Mouse (Mus musculus): ENCODE data around the gene Blm. TPM values are rescaled to one million over a fixed set of nuclear protein-coding genes. Genes with fewer than 3 reads are reported as not detected.

The Blm gene
- polyA plus RNA-seq, 1 experiment from 2014 or later, result 26.7 TPM

- ATAC-seq (ENCODE audit: insufficient number of reproducible peaks, low FRiP score), result no peak
- Histone ChIP-seq H3K4me3 (no peak overlapping the region), H3K9ac (no peak overlapping the region), H3K9me3 (replicated peaks) (no peaks in the 10 kb centered on the region), H3K4me2 (no peak overlapping the region), H3K4me1 (replicated peaks) (peaks cover 38% of the 10 kb centered on the region), H3K27ac (ENCODE audit: poor library complexity, severe bottlenecking) (no peak overlapping the region), H3K27me3 (replicated peaks) (no peaks in the 10 kb centered on the region), H3K36me3 (no peaks in the 10 kb centered on the region)
- WGBS, result 65% methylated on average over 5 of the region's 5 CpGs
Observed at GRCm38 (mm10) chr7:80558572-80558971, 23.7 kb upstream of the Blm start.

GRCm38 (mm10) chr7:80558101-80558500 is 23.2 kb upstream of the Blm start:
- no peak overlapping the region for H3K4me3 ChIP-seq
- no peak overlapping the region for H3K27ac ChIP-seq (ENCODE audit: poor library complexity, severe bottlenecking)
- no peaks in the 10 kb centered on the region for H3K27me3 ChIP-seq (replicated peaks)
- ATAC-seq (ENCODE audit: insufficient number of reproducible peaks, low FRiP score), result no peak
- H3K4me2 ChIP-seq, result no peak overlapping the region
- H3K36me3 ChIP-seq, result no peaks in the 10 kb centered on the region
- H3K9me3 ChIP-seq (replicated peaks), result no peaks in the 10 kb centered on the region
- 55% methylated on average over 8 of the region's 8 CpGs for WGBS
- H3K4me1 ChIP-seq (replicated peaks), result peaks cover 38% of the 10 kb centered on the region
- H3K9ac ChIP-seq, result no peak overlapping the region

- Histone ChIP-seq H3K4me3 (no peak overlapping the region), H3K4me2 (no peak overlapping the region), H3K36me3 (no peaks in the 10 kb centered on the region), H3K4me1 (replicated peaks) (peaks cover 38% of the 10 kb centered on the region), H3K9me3 (replicated peaks) (no peaks in the 10 kb centered on the region), H3K27me3 (replicated peaks) (no peaks in the 10 kb centered on the region), H3K27ac (ENCODE audit: poor library complexity, severe bottlenecking) (no peak overlapping the region), H3K9ac (no peak overlapping the region)
- 69% methylated on average over 4 of the region's 4 CpGs for WGBS
- no peak for ATAC-seq (ENCODE audit: insufficient number of reproducible peaks, low FRiP score)
Observed at GRCm38 (mm10) chr7:80557161-80557560, 22.2 kb upstream of the Blm start.

- Histone ChIP-seq H3K9ac (no peak overlapping the region), H3K4me2 (no peak overlapping the region), H3K27me3 (replicated peaks) (no peaks in the 10 kb centered on the region), H3K4me1 (replicated peaks) (peaks cover 38% of the 10 kb centered on the region), H3K4me3 (no peak overlapping the region), H3K36me3 (no peaks in the 10 kb centered on the region), H3K9me3 (replicated peaks) (no peaks in the 10 kb centered on the region), H3K27ac (ENCODE audit: poor library complexity, severe bottlenecking) (peak overlapping the region; percentile 13; the same call in 1 of the 2 replicates)
- WGBS, result 46% methylated on average over 3 of the region's 3 CpGs
- no peak for ATAC-seq (ENCODE audit: insufficient number of reproducible peaks, low FRiP score)
Observed at GRCm38 (mm10) chr7:80556166-80556565, 21.2 kb upstream of the Blm start.

GRCm38 (mm10) chr7:80555146-80555545 is 20.2 kb upstream of the Blm start:
- no peaks in the 10 kb centered on the region for H3K27me3 ChIP-seq (replicated peaks)
- WGBS, result 67% methylated on average over 3 of the region's 3 CpGs
- H3K4me1 ChIP-seq (replicated peaks), result peaks cover 38% of the 10 kb centered on the region
- H3K4me2 ChIP-seq, result no peak overlapping the region
- H3K4me3 ChIP-seq, result no peak overlapping the region
- peak overlapping the region; percentile 39 for H3K27ac ChIP-seq (ENCODE audit: poor library complexity, severe bottlenecking)
- H3K36me3 ChIP-seq, result no peaks in the 10 kb centered on the region
- H3K9me3 ChIP-seq (replicated peaks), result no peaks in the 10 kb centered on the region
- no peak for ATAC-seq (ENCODE audit: insufficient number of reproducible peaks, low FRiP score)
- H3K9ac ChIP-seq, result no peak overlapping the region

- 59% methylated on average over 22 of the region's 22 CpGs for WGBS
- Histone ChIP-seq H3K4me3 (no peak overlapping the region), H3K36me3 (no peaks in the 10 kb centered on the region), H3K4me1 (replicated peaks) (peaks cover 38% of the 10 kb centered on the region), H3K9me3 (replicated peaks) (no peaks in the 10 kb centered on the region), H3K4me2 (no peak overlapping the region), H3K27me3 (replicated peaks) (no peaks in the 10 kb centered on the region), H3K9ac (no peak overlapping the region), H3K27ac (ENCODE audit: poor library complexity, severe bottlenecking) (peak overlapping the region; percentile 30; the same call in 1 of the 2 replicates)
- ATAC-seq (ENCODE audit: insufficient number of reproducible peaks, low FRiP score), result no peak
Observed at GRCm38 (mm10) chr7:80554180-80555021, 19.5 kb upstream of the Blm start.

GRCm38 (mm10) chr7:80548513-80549260 is 13.8 kb upstream of the Blm start:
- no peak overlapping the region for H3K4me2 ChIP-seq
- no peaks in the 10 kb centered on the region for H3K9me3 ChIP-seq (replicated peaks)
- no peaks in the 10 kb centered on the region for H3K4me1 ChIP-seq (replicated peaks)
- H3K27me3 ChIP-seq (replicated peaks), result no peaks in the 10 kb centered on the region
- 79% methylated on average over 7 of the region's 7 CpGs for WGBS
- ATAC-seq (ENCODE audit: insufficient number of reproducible peaks, low FRiP score), result no peak
- H3K27ac ChIP-seq (ENCODE audit: poor library complexity, severe bottlenecking), result no peak overlapping the region
- H3K36me3 ChIP-seq, result no peaks in the 10 kb centered on the region
- no peak overlapping the region for H3K9ac ChIP-seq
- no peak overlapping the region for H3K4me3 ChIP-seq

- H3K27ac ChIP-seq (ENCODE audit: poor library complexity, severe bottlenecking), result no peak overlapping the region
- no peak overlapping the region for H3K4me2 ChIP-seq
- 58% methylated on average over 7 of the region's 7 CpGs for WGBS
- H3K36me3 ChIP-seq, result no peaks in the 10 kb centered on the region
- H3K9me3 ChIP-seq (replicated peaks), result no peaks in the 10 kb centered on the region
- no peaks in the 10 kb centered on the region for H3K4me1 ChIP-seq (replicated peaks)
- H3K4me3 ChIP-seq, result no peak overlapping the region
- no peak overlapping the region for H3K9ac ChIP-seq
- peak; percentile 57; the same call in 1 of the 2 replicates for ATAC-seq (ENCODE audit: insufficient number of reproducible peaks, low FRiP score)
- H3K27me3 ChIP-seq (replicated peaks), result no peaks in the 10 kb centered on the region
Observed at GRCm38 (mm10) chr7:80542139-80542831, 7.4 kb upstream of the Blm start.

- no peaks in the 10 kb centered on the region for H3K9me3 ChIP-seq (replicated peaks)
- H3K4me3 ChIP-seq, result no peak overlapping the region
- WGBS, result 59% methylated on average over 5 of the region's 5 CpGs
- H3K9ac ChIP-seq, result no peak overlapping the region
- H3K27me3 ChIP-seq (replicated peaks), result no peaks in the 10 kb centered on the region
- no peaks in the 10 kb centered on the region for H3K36me3 ChIP-seq
- no peaks in the 10 kb centered on the region for H3K4me1 ChIP-seq (replicated peaks)
- no peak overlapping the region for H3K4me2 ChIP-seq
- ATAC-seq (ENCODE audit: insufficient number of reproducible peaks, low FRiP score), result no peak
- H3K27ac ChIP-seq (ENCODE audit: poor library complexity, severe bottlenecking), result no peak overlapping the region
Observed at GRCm38 (mm10) chr7:80539581-80539980, 4.7 kb upstream of the Blm start.

GRCm38 (mm10) chr7:80534291-80535008 is 469 bp downstream of the Blm start:
- Histone ChIP-seq H3K9me3 (replicated peaks) (no peaks in the 10 kb centered on the region), H3K9ac (peak overlapping the region; percentile 79), H3K4me2 (peak overlapping the region; percentile 88), H3K4me3 (peak overlapping the region; percentile 77), H3K27me3 (replicated peaks) (no peaks in the 10 kb centered on the region), H3K4me1 (replicated peaks) (peaks cover 15% of the 10 kb centered on the region), H3K27ac (ENCODE audit: poor library complexity, severe bottlenecking) (peak overlapping the region; percentile 67), H3K36me3 (no peaks in the 10 kb centered on the region)
- peak; percentile 52 for ATAC-seq (ENCODE audit: insufficient number of reproducible peaks, low FRiP score)
- WGBS, result 2% methylated on average over 32 of the region's 32 CpGs

All from heart, embryonic 12.5 days (tissue).